In genomic region chr4:140390684-140391234, GRCm38 (mm10) we compare ENCODE assay signal across 14 mouse cellular contexts.
DNase-seq lines count a peak whose midpoint lies in the region; TF ChIP-seq lines count a peak whose summit lies in the region.
"Had no signal": no experiment of that assay in that cellular context is flagged by ENCODE, and none has a peak within 500 bp of the region (broad histone marks: within the 10 kb centered on the region; RNA-seq: fewer than 3 reads in every experiment).

No protein-coding gene starts in this region.

- peak; percentile 17 for DNase-seq in kidney, adult 11 months
- no peak for DNase-seq in kidney, postnatal 10 days
- DNase-seq in lung, postnatal 25 days (ENCODE audit: low spot score): peak; percentile 54
- no peak for DNase-seq in right cerebral cortex, postnatal 25 days
- no peak for DNase-seq in c-Kit-positive CD71-positive TER-119-positive erythroid progenitor cells, embryonic 14.5 days (ENCODE audit: low spot score)
- DNase-seq: cerebellum, adult 8-10 months; gastrocnemius, adult 2 months; right cerebral cortex, postnatal 14 days; thymus, adult 2 months had no signal

- no peaks in the 10 kb centered on the region for H3K9me3 ChIP-seq in E14TG2a.4 (ENCODE audit: low read length)
- H3K9me3 ChIP-seq: embryonic facial prominence, embryonic 13.5 days had no signal

- H3K27me3 ChIP-seq in E14TG2a.4 (ENCODE audit: insufficient read depth, low read length): no peaks in the 10 kb centered on the region
- H3K27me3 ChIP-seq: embryonic facial prominence, embryonic 13.5 days had no signal

- peak overlapping the region; percentile 69 for H3K27ac ChIP-seq in brown adipose tissue, adult 24 weeks (replicated peaks; ENCODE audit: low read depth, low read length)
- H3K27ac ChIP-seq: embryonic facial prominence, embryonic 13.5 days; gastrocnemius, adult 2 months; hindbrain, embryonic 14.5 days; kidney, postnatal 0 days had no signal

- TF ChIP-seq CTCF in E14TG2a.4 (conservative IDR thresholded peaks at IDR 0.05; ENCODE audit: low read length): no peak

- H3K4me3 ChIP-seq in E14TG2a.4 (replicated peaks; ENCODE audit: low read length): 0 out of 2 replicates have a peak overlapping the region, but pooled peaks have one; percentile 10
- H3K4me3 ChIP-seq in brown adipose tissue, adult 24 weeks (ENCODE audit: insufficient read depth, low read depth, low read length): no peak overlapping the region; the same call in 1 of the 2 replicates
- H3K4me3 ChIP-seq: embryonic facial prominence, embryonic 13.5 days; gastrocnemius, adult 2 months had no signal

- H3K36me3 ChIP-seq in E14TG2a.4 (ENCODE audit: insufficient read depth, low read length): no peaks in the 10 kb centered on the region
- H3K36me3 ChIP-seq: embryonic facial prominence, embryonic 13.5 days had no signal

- peaks cover 30% of the 10 kb centered on the region for H3K4me1 ChIP-seq in E14TG2a.4 (replicated peaks; ENCODE audit: low read depth, low read length)
- peaks cover 5% of the 10 kb centered on the region for H3K4me1 ChIP-seq in brown adipose tissue, adult 24 weeks (ENCODE audit: control insufficient read depth, insufficient read depth, insufficient read length, low read length)
- H3K4me1 ChIP-seq: embryonic facial prominence, embryonic 13.5 days had no signal

Comparison
In these comparisons a context has a peak if more than half of its experiments do, and no peak if none do; other contexts are left out.
1. DNase-seq: peak in kidney, adult 11 months (single experiment) and lung, postnatal 25 days (single experiment); none in kidney, postnatal 10 days (single experiment), right cerebral cortex, postnatal 25 days (single experiment) and c-Kit-positive CD71-positive TER-119-positive erythroid progenitor cells, embryonic 14.5 days (single experiment).